Mouse (Mus musculus) cerebellum, adult 2 months (tissue): ENCODE measurements around the gene Glis3. TPM values are rescaled to one million over a fixed set of nuclear protein-coding genes. Genes with fewer than 3 reads are reported as not detected.

Experiments used
- DNase-seq, 2 experiments: peaks; one replicate each; pipeline ENCODE4 v3.0.0; 2021
- H3K27ac ChIP-seq: fragments of 200-500 bp; 2 replicates; pipeline ENCODE4 v1.5.1; 2012; ENCODE audit warnings: low read length, control low read depth, inconsistent platforms; ENCODE audit not compliant: insufficient read depth
- H3K27me3 ChIP-seq: fragments of 200-500 bp; 2 replicates; pipeline ENCODE4 v1.6.1; 2012; ENCODE audit warnings: inconsistent platforms, mild to moderate bottlenecking, low read length, moderate library complexity; ENCODE audit not compliant: control insufficient read depth, insufficient read depth
- H3K4me1 ChIP-seq: fragments of 200-500 bp; 2 replicates; pipeline ENCODE4 v1.6.1; 2011; ENCODE audit warnings: low read length; ENCODE audit not compliant: control insufficient read depth, insufficient read depth
- H3K4me3 ChIP-seq: fragments of 200-500 bp; replicated peaks from 2 replicates; pipeline ENCODE3; 2011; ENCODE audit warnings: mild to moderate bottlenecking, low read depth, low read length, control low read depth; ENCODE audit not compliant: insufficient read depth
- CTCF ChIP-seq: fragments of 200-500 bp; IDR thresholded peaks from 2 replicates; pipeline ENCODE4 v1.5.1; 2011; ENCODE audit warnings: low read depth, mild to moderate bottlenecking, control low read depth, low read length, moderate library complexity, borderline replicate concordance; ENCODE audit not compliant: insufficient read depth
- POLR2A ChIP-seq: fragments of 200-500 bp; IDR thresholded peaks from 2 replicates; pipeline ENCODE4 v1.6.1; 2011; ENCODE audit warnings: low read length, control low read depth, borderline replicate concordance; ENCODE audit not compliant: insufficient read depth
- WGBS: fragments of 180-500 bp; shearing (Covaris S2); methylation state at CpG from one replicate; pipeline ENCODE4 v1.1.7; 2018; 5-methylcytosine and 5-hydroxymethylcytosine counted together
- polyA plus RNA-seq: library from polyadenylated mRNA; depleted of rRNA; stranded (reverse); fragments of >200 nt; gene quantifications from 2 replicates; pipeline ENCODE4 v1.2.3, GENCODE M21; 2012

The Glis3 gene
- polyA plus RNA-seq, 1 experiment = 0.59 TPM

- TF ChIP-seq POLR2A = no peak
- TF ChIP-seq CTCF = no peak
- H3K4me3 ChIP-seq = no peak overlapping the region
- H3K4me1 ChIP-seq = no peaks in the 10 kb centered on the region
- no peak for DNase-seq
- 37% methylated on average over 9 of the region's 9 CpGs for WGBS
- no peaks in the 10 kb centered on the region for H3K27me3 ChIP-seq
- no peak overlapping the region for H3K27ac ChIP-seq
Measured at GRCm38 (mm10) chr19:28381441-28381840, 298.4 kb downstream of the Glis3 start.

- no peak for TF ChIP-seq CTCF
- H3K27me3 ChIP-seq = no peaks in the 10 kb centered on the region
- 44% methylated on average over 9 of the region's 9 CpGs for WGBS
- H3K4me1 ChIP-seq = no peaks in the 10 kb centered on the region
- no peak overlapping the region for H3K4me3 ChIP-seq
- DNase-seq = peak in 1 of 2 experiments; percentile 34
- no peak overlapping the region for H3K27ac ChIP-seq
Measured at GRCm38 (mm10) chr19:28380691-28381262, 299.1 kb downstream of the Glis3 start.

GRCm38 (mm10) chr19:28377788-28378295 is 302.0 kb downstream of the Glis3 start:
- H3K27ac ChIP-seq = no peak overlapping the region
- no peak for TF ChIP-seq CTCF
- no peak for TF ChIP-seq POLR2A
- no peaks in the 10 kb centered on the region for H3K27me3 ChIP-seq
- no peak overlapping the region for H3K4me3 ChIP-seq
- DNase-seq = no peak
- 77% methylated on average over 5 of the region's 5 CpGs for WGBS
- no peaks in the 10 kb centered on the region for H3K4me1 ChIP-seq

GRCm38 (mm10) chr19:28376401-28376800 is 303.5 kb downstream of the Glis3 start:
- peak in 1 of 2 experiments; percentile 10 for DNase-seq
- H3K27me3 ChIP-seq = no peaks in the 10 kb centered on the region
- H3K4me3 ChIP-seq = no peak overlapping the region
- TF ChIP-seq POLR2A = no peak
- no peak for TF ChIP-seq CTCF
- H3K27ac ChIP-seq = no peak overlapping the region
- WGBS = 36% methylated on average over 1 of the region's 1 CpGs
- no peaks in the 10 kb centered on the region for H3K4me1 ChIP-seq

GRCm38 (mm10) chr19:28375746-28376145 is 304.1 kb downstream of the Glis3 start:
- no peak for DNase-seq
- TF ChIP-seq CTCF (no peak), POLR2A (no peak)
- H3K27ac ChIP-seq = no peak overlapping the region
- WGBS = 88% methylated on average over 2 of the region's 2 CpGs
- no peak overlapping the region for H3K4me3 ChIP-seq
- no peaks in the 10 kb centered on the region for H3K27me3 ChIP-seq
- no peaks in the 10 kb centered on the region for H3K4me1 ChIP-seq

GRCm38 (mm10) chr19:28374524-28374923 is 305.4 kb downstream of the Glis3 start:
- no peak for DNase-seq
- H3K27ac ChIP-seq = no peak overlapping the region
- no peaks in the 10 kb centered on the region for H3K4me1 ChIP-seq
- H3K4me3 ChIP-seq = no peak overlapping the region
- H3K27me3 ChIP-seq = no peaks in the 10 kb centered on the region
- 65% methylated on average over 2 of the region's 2 CpGs for WGBS
- TF ChIP-seq CTCF (no peak), POLR2A (no peak)

GRCm38 (mm10) chr19:28368215-28368614 is 311.7 kb downstream of the Glis3 start:
- TF ChIP-seq POLR2A (no peak), CTCF (no peak)
- Histone ChIP-seq H3K27me3 (no peaks in the 10 kb centered on the region), H3K4me3 (no peak overlapping the region), H3K27ac (no peak overlapping the region), H3K4me1 (no peaks in the 10 kb centered on the region)
- WGBS = 85% methylated on average over 4 of the region's 4 CpGs
- DNase-seq = no peak

GRCm38 (mm10) chr19:28367274-28367673 is 312.6 kb downstream of the Glis3 start:
- no peak for DNase-seq
- Histone ChIP-seq H3K27me3 (no peaks in the 10 kb centered on the region), H3K4me1 (no peaks in the 10 kb centered on the region), H3K27ac (no peak overlapping the region), H3K4me3 (no peak overlapping the region)
- TF ChIP-seq POLR2A (no peak), CTCF (no peak)
- WGBS = 70% methylated on average over 6 of the region's 6 CpGs
